Mouse (Mus musculus) testis, postnatal 14 days (tissue): ENCODE data around the gene Klb.

Experiments
- DNase-seq: peaks from one replicate; pipeline ENCODE4 v3.0.0; 2021; ENCODE audit warnings: low spot score

Klb gene

DNA sequence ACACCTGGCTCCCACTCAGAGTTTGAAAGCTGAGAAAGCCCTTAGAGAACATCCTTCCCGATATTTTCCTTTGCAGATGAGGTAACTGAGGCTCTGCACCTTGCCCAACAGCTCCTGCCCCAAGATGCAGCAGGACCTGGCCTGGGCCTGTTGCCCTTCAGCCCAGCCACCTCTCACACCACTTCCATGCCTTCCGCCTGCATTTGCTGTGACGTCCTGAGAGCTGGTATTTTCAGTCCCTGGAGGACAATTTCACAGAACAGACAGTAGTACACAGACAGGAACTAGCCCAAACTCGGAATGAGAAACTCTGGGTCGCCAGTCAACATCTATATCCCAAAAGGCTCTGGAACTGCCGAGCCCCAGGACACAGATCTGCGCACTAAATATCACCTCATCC, 26.6 kb downstream of the Klb start:
- DNase-seq = no peak

DNA sequence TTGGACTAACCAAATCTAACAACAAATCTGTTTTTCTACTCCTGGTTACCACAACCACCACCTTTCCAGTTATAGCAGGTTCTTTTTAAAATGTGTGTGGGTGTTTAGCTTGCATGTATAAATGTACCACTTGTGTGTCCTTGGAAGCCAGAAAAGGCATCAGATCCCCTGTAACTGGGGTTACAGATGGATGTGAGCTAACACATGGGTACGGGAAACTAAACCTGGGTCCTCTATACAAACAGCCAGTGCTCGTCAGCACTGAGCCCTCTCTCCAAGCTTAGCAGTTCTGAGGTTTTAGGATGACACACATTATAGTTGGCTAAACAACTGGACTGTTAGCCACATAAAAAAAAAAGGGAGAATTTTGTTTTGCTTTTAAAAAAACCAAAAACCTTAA, 37.6 kb downstream of the Klb start:
- no peak for DNase-seq

- DNase-seq = no peak
Measured at GRCm38 (mm10) chr5:65387008-65387867, 39.1 kb downstream of the Klb start.

- peak; percentile 99 for DNase-seq
Measured at GRCm38 (mm10) chr5:65390648-65391644, 42.8 kb downstream of the Klb start, which contains the start of the genes Rpl9 and Lias. TSS of gene Rpl9 (minus strand) at chr5:65391444. TSS of gene Lias (plus strand) at chr5:65391497.

- no peak for DNase-seq
Measured at GRCm38 (mm10) chr5:65391753-65392152, 43.6 kb downstream of the Klb start.

DNA sequence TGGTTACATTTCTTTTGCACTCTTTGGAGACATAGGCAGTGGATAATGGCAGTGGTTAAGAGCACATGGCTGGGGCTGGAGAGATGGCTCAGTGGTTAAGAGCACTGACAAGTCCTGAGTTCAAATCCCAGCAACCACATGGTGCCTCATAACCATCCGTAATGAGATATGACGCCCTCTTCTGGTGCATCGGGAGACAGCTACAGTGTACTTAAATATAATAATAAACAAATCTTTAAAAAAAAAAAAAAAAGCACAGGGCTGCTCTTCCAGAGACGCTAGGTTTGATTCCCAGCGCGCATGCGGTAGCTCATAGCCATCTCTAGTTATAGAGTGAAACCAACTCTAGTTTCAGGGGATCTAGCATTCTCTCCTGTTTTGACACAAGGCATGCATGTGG, 46.3 kb downstream of the Klb start:
- no peak for DNase-seq

- DNase-seq = peak; percentile 61
Measured at GRCm38 (mm10) chr5:65401251-65401994, 53.3 kb downstream of the Klb start.

- DNase-seq = no peak
Measured at GRCm38 (mm10) chr5:65407989-65408388, 59.9 kb downstream of the Klb start.

DNA sequence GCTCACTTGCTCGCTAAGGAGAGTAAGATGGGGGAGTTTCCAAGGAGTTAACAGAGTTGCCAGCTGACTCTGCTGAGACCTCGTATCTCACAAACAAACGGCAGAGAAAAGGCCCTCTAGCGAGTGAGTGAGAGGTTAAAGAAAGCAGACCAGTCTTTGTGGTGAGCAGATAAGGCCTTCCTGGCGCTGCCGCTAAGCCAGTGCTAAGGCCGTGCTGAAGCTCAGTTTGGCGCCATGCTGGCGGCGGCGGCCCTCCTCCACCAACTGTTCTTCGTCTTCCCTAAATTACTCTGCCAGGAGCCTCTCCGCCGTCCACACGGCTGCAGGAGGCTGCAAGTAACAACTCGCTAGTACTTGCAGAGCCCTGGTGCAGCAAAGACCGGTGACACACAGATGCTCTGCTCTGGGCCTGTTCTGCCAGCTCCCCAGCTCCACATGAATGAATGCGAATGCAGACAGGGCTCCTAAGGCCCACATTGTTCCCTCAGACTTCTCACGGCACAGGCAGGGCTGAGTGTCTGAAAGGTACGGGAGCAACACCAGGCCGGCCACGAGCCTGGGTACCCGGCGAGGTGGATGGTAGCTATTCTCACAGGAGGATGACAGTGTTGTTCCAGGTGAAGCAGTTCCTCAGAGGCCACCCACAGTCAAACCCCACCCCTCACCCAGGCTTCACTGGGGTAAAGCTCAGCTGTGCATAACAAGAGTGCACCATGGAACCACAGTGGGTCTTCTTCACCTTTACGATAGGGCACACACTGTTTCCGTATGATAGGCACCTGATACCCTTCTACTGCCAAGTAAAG, 67.7 kb downstream of the Klb start:
- DNase-seq = peak; percentile 50

GRCm38 (mm10) chr5:65419136-65419535, 71.0 kb downstream of the Klb start:
- DNase-seq = no peak

DNA sequence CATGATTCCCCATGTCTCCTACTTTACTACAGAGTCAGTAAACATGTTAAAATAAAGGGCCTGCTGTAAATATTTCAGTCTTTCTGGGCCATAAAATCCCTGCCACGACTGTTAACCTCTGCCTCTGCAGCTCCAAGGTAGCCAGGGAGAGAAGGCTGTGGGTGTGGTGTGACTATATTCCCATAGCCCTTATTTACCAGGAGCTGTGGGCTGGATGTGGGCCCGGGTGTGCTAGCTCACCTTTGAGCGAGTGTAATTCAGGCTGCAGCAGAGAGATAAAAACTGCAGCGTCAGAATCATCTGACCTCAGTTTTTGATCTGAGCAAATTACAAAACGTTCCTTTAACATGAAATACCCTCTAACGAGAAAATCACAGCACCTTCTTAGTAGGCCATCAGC, 72.7 kb downstream of the Klb start:
- no peak for DNase-seq

DNA sequence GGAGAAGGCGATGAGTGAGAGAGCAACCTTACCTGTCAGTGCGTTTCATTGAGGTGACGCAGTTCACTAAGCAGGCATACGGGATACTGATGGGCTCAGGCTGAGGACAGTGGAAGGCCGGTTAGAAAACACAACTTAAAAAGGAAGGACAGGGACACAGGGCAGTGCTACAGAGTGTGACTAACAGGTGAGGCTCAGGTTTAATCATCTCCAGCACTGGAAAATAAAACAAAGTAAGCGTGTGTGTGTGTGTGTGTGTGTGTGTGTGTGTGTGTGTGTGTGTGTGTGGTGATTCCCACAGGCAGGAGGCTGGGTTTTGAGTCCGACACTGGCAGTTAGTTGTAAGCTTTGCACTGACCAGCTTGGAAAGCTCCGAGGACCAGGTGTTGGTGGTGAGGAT, 74.7 kb downstream of the Klb start:
- DNase-seq = no peak

DNA sequence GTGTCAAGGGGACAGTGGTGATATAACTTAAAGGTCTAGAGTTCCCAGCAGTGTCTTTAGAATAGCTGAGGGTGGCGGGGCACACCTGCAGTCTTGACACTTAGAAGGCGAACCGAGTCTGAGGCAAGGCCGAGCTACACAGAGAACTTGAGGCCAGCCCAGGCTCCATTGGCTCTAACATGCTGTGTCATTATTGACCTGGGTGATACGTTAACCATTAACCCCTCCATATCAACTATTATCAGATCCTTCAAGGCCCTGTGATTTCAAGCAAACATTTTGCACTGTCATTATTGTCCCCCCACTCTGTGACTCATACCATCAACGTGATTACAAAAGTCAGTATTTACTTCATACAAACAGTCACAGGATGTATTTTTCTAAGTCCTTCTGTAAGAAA, 76.1 kb downstream of the Klb start:
- no peak for DNase-seq

DNA sequence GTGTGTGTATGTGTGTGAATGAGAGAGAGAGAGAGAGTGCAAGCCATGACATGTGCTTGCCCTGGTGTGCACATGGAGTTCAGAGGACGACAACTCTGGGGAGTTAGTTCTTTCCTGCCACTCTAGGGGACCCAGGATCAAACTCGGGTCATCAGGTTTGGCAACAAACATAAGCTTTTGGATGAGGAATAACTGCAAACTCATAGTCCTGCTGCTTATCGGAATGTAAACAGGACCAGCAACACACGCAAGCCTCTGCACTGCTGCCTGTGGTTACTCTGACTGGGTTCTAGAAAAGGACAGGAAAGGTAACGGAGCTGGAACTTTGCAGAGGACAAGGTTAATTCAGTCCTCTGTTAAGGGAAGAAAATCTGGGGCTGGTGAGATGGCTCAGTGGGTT, 77.1 kb downstream of the Klb start:
- no peak for DNase-seq

DNA sequence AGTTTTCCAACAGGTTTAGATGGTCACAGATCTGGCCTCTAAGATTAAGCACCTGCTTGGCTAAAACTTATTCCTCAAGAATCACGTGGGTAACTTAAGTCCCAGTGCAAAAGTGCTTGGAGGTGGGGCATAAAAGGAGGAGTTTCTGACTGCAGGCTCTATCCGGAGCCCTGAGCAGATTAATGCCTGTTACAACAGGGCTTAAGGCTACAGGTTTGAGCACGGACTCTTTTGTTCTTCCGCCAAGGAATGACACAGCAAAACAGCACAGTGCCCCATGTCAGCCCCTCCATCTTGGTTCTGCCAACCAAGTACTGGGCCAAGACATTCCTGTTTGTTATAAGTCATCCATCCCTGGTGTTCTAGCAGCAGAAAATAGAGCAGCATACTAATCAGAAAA, 80.2 kb downstream of the Klb start:
- DNase-seq = no peak

- no peak for DNase-seq
Measured at GRCm38 (mm10) chr5:65429441-65429840, 81.3 kb downstream of the Klb start.
